Mouse (Mus musculus): ENCODE results near the gene Nfkbid.

DNA sequence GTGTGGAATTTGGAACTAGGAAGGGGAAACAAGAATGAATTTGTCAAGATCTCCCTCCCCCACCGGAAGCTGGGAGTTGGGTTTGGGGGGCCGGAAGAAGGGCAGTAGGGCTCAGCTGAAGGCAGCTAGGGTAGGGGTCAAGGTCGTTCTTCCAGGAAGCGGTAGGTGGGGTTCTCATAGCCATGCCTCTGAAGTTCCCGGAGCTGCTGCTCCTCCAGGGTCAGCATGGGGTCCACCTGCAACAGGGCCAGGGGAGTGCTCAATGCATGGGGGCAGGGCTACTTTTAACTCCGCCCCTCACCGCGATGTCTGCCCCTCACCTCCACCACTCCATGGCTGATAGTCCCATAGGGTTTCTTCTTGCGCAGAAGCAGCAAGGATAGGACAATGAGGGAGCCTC, 13.6 kb downstream of the Nfkbid start:
- TF ChIP-seq GATA1 (IDR thresholded peaks at IDR 0.05; ENCODE audit: borderline replicate concordance, low read length) (no peak), FLI1 (IDR thresholded peaks at IDR 0.05; ENCODE audit: low read length) (no peak)

Data from megakaryocyte, embryonic 14.5 days (primary cell).